Mouse (Mus musculus) ES-E14 (cell line): ENCODE data around the gene Atp8b3. TPM values are rescaled to one million over a fixed set of nuclear protein-coding genes. Genes with fewer than 3 reads are reported as not detected.

Experiments used
- DNase-seq: peaks from one replicate; pipeline ENCODE4 v3.0.0-alpha.2; 2013; ENCODE audit warnings: low read depth, low spot score
- H3K27ac ChIP-seq: 2 replicates; pipeline ENCODE4 v1.5.1; 2012; ENCODE audit warnings: low read depth, mild to moderate bottlenecking, low read length, moderate library complexity, mixed read lengths; ENCODE audit not compliant: poor library complexity, insufficient read depth, severe bottlenecking
- H3K36me3 ChIP-seq: 2 replicates; pipeline ENCODE4 v1.6.1; 2012; ENCODE audit warnings: mild to moderate bottlenecking, low read length, moderate library complexity, mixed read lengths; ENCODE audit not compliant: control insufficient read depth, poor library complexity, insufficient read depth, severe bottlenecking
- H3K4me1 ChIP-seq, 2 experiments: fragments of 150-350 bp in 1 of 2; sonication (generic) in 1 of 2; 2 replicates each; pipeline ENCODE4 v1.6.1; 2012; ENCODE audit warnings: low read length in 2 of 2, mild to moderate bottlenecking in 1 of 2, mixed read lengths in 1 of 2; ENCODE audit not compliant: control insufficient read depth in 2 of 2, insufficient read depth in 2 of 2, poor library complexity in 1 of 2
- H3K4me3 ChIP-seq, 2 experiments: fragments of 150-350 bp in 1 of 2; sonication (generic) in 1 of 2; 2 replicates each; pipeline ENCODE4 v1.5.1; 2012; ENCODE audit warnings: low read length in 2 of 2, low read depth in 1 of 2, mild to moderate bottlenecking in 1 of 2, mixed read lengths in 1 of 2; ENCODE audit not compliant: insufficient read depth in 1 of 2, poor library complexity in 1 of 2, severe bottlenecking in 1 of 2
- H3K9ac ChIP-seq: 2 replicates; pipeline ENCODE4 v1.6.1; 2012; ENCODE audit warnings: low read depth, mild to moderate bottlenecking, low read length, mixed read lengths; ENCODE audit not compliant: poor library complexity, insufficient read depth, severe bottlenecking
- H3K9me3 ChIP-seq: fragments of 150-350 bp; sonication (generic); 2 replicates; pipeline ENCODE4 v1.6.1; 2012; ENCODE audit warnings: low read depth, mild to moderate bottlenecking, low read length; ENCODE audit not compliant: control insufficient read depth, insufficient read depth
- CHD2 ChIP-seq: IDR thresholded peaks from 2 replicates; pipeline ENCODE4 v1.6.1; 2014; ENCODE audit warnings: mild to moderate bottlenecking, low read depth, low read length, inconsistent platforms
- HCFC1 ChIP-seq: IDR thresholded peaks from 2 replicates; pipeline ENCODE4 v1.6.1; 2012; ENCODE audit warnings: low read length, inconsistent platforms, borderline replicate concordance; ENCODE audit not compliant: insufficient read depth
- MAFK ChIP-seq: IDR thresholded peaks from 2 replicates; pipeline ENCODE4 v1.6.1; 2014; ENCODE audit warnings: mild to moderate bottlenecking, low read depth, low read length, inconsistent platforms; ENCODE audit not compliant: insufficient read depth
- ZC3H11A ChIP-seq: IDR thresholded peaks from 2 replicates; pipeline ENCODE4 v1.6.1; 2012; ENCODE audit warnings: low read depth, mild to moderate bottlenecking, inconsistent platforms, low read length, borderline replicate concordance
- ZNF384 ChIP-seq: IDR thresholded peaks from 2 replicates; pipeline ENCODE4 v1.6.1; 2012; ENCODE audit warnings: low read depth, low read length, inconsistent platforms
- in situ Hi-C, 2 experiments: fragments of 600-800 bp; cut with MboI; formaldehyde crosslinking; loops; one replicate each; pipeline ENCODE4 v1.15.1; 2025; ENCODE audit warnings: low sequenced_read_pairs in 2 of 2, inconsistent platforms in 1 of 2; ENCODE audit not compliant: unreplicated experiment in 2 of 2
- total RNA-seq: library from RNA; depleted of rRNA; stranded (reverse); fragments of 300-350 nt; gene quantifications from 2 replicates; pipeline ENCODE4 v1.2.3, GENCODE M21; 2012

Gene Atp8b3
- total RNA-seq, 1 experiment = 0.80 TPM

GRCm38 (mm10) chr10:80535711-80536110 is 3.2 kb downstream of the Atp8b3 start:
- no peak overlapping the region for H3K27ac ChIP-seq
- H3K4me1 ChIP-seq = peaks cover 2 to 23% of the 10 kb centered on the region in 2 experiments; a peak in 3 of 4 replicates
- peak overlapping the region; percentile 56 to 64 for H3K4me3 ChIP-seq
- peak overlapping the region; percentile 32; the same call in 1 of the 2 replicates for H3K9ac ChIP-seq
- no peaks in the 10 kb centered on the region for H3K9me3 ChIP-seq
- in situ Hi-C loops = no loop called here
- peak; percentile 54 for DNase-seq
- no peaks in the 10 kb centered on the region for H3K36me3 ChIP-seq
- no peak for TF ChIP-seq HCFC1
- no peak for TF ChIP-seq CHD2
- TF ChIP-seq ZC3H11A = no peak
- TF ChIP-seq ZNF384 = no peak
- TF ChIP-seq MAFK = no peak

GRCm38 (mm10) chr10:80535071-80535470 is 3.9 kb downstream of the Atp8b3 start:
- in situ Hi-C loops = no loop called here
- TF ChIP-seq ZC3H11A (no peak), HCFC1 (no peak), MAFK (no peak), CHD2 (no peak), ZNF384 (no peak)
- Histone ChIP-seq H3K9ac (no peak overlapping the region), H3K9me3 (no peaks in the 10 kb centered on the region), H3K4me3 (peak overlapping the region; percentile 56 to 64), H3K27ac (no peak overlapping the region), H3K36me3 (no peaks in the 10 kb centered on the region), H3K4me1 (peaks cover 2 to 21% of the 10 kb centered on the region in 2 experiments; a peak in 3 of 4 replicates)
- DNase-seq = peak; percentile 57

GRCm38 (mm10) chr10:80533704-80534103 is 5.2 kb downstream of the Atp8b3 start:
- TF ChIP-seq ZC3H11A = no peak
- TF ChIP-seq MAFK = no peak
- no peak for TF ChIP-seq ZNF384
- TF ChIP-seq CHD2 = no peak
- TF ChIP-seq HCFC1 = no peak
- in situ Hi-C loops = no loop called here
- Histone ChIP-seq H3K9me3 (no peaks in the 10 kb centered on the region), H3K36me3 (no peaks in the 10 kb centered on the region), H3K4me1 (peaks cover 2 to 15% of the 10 kb centered on the region in 2 experiments; a peak in 2 of 4 replicates), H3K9ac (no peak overlapping the region), H3K4me3 (no peak overlapping the region), H3K27ac (no peak overlapping the region)
- peak; percentile 72 for DNase-seq

- Histone ChIP-seq H3K4me1 (peaks cover 2 to 18% of the 10 kb centered on the region in 2 experiments; a peak in 2 of 4 replicates), H3K4me3 (no peak overlapping the region), H3K27ac (no peak overlapping the region), H3K36me3 (no peaks in the 10 kb centered on the region), H3K9ac (no peak overlapping the region), H3K9me3 (no peaks in the 10 kb centered on the region)
- no peak for DNase-seq
- TF ChIP-seq CHD2 = no peak
- TF ChIP-seq ZNF384 = no peak
- no peak for TF ChIP-seq MAFK
- no peak for TF ChIP-seq HCFC1
- TF ChIP-seq ZC3H11A = no peak
- in situ Hi-C loops = no loop called here
These were observed 6.1 kb downstream of the Atp8b3 start for GRCm38 (mm10) chr10:80532783-80533182.

GRCm38 (mm10) chr10:80526172-80526571 is 12.8 kb downstream of the Atp8b3 start:
- no peaks in the 10 kb centered on the region for H3K36me3 ChIP-seq
- H3K27ac ChIP-seq = no peak overlapping the region
- peak; percentile 64 for DNase-seq
- peaks cover 5 to 13% of the 10 kb centered on the region in 2 experiments; a peak in 2 of 4 replicates for H3K4me1 ChIP-seq
- in situ Hi-C loops = no loop called here
- H3K9me3 ChIP-seq = no peaks in the 10 kb centered on the region
- TF ChIP-seq HCFC1 = 0 out of 2 replicates have a peak, but pooled peaks have one; percentile 4
- TF ChIP-seq MAFK = no peak
- 0 out of 2 replicates have a peak, but pooled peaks have one; percentile 12 for TF ChIP-seq CHD2
- H3K4me3 ChIP-seq = peak overlapping the region; percentile 40 to 69; a peak in 3 of 4 replicates
- 0 out of 2 replicates have a peak overlapping the region, but pooled peaks have one; percentile 25 for H3K9ac ChIP-seq
